Mouse (Mus musculus) liver, adult 2 months (tissue): ENCODE results near the gene Atp6v0c.

ENCODE experiments used
- CTCF ChIP-seq: fragments of 200-500 bp; IDR thresholded peaks from 2 replicates; pipeline ENCODE4 v1.5.1; 2011; ENCODE audit warnings: low read depth, low read length, control low read depth
- POLR2A ChIP-seq: fragments of 200-500 bp; IDR thresholded peaks from 2 replicates; pipeline ENCODE4 v1.6.1; 2011; ENCODE audit warnings: low read length, control low read depth; ENCODE audit not compliant: insufficient read depth; ENCODE audit errors: extremely low read depth

DNA sequence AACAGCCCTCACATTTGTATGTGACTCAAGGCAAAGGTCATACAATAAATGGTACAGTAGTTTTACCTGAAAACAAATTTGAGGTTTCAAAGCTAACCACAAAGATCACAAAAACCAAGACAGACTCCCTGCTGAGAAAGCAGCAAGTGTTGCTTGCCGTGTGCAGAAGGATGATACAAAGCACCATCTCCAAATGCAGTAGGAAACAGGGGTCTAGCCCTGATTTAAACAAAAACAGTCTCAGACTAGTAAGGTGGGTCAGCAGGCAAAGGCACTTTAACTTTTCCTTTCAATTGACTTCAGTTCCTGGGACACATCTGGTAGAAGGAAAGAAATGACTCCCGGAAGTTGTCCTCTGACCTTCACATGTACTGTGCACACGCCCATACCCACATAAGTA lies 42.7 kb downstream of the Atp6v0c start:
- TF ChIP-seq CTCF (no peak), POLR2A (no peak)
